Mouse (Mus musculus) urinary bladder, postnatal 36 days (tissue): ENCODE measurements around the gene Zc3h10.
"Not testable (repeated sequence)": the region's sequence is repeated elsewhere in the genome, so short reads cannot be mapped to it uniquely, and the experiment has no call there.

Experiments
- DNase-seq, 2 experiments: peaks; one replicate each; pipeline ENCODE4 v3.0.0; 2022; ENCODE audit warnings: low spot score in 2 of 2, mixed read lengths in 1 of 2

Zc3h10 gene

DNA sequence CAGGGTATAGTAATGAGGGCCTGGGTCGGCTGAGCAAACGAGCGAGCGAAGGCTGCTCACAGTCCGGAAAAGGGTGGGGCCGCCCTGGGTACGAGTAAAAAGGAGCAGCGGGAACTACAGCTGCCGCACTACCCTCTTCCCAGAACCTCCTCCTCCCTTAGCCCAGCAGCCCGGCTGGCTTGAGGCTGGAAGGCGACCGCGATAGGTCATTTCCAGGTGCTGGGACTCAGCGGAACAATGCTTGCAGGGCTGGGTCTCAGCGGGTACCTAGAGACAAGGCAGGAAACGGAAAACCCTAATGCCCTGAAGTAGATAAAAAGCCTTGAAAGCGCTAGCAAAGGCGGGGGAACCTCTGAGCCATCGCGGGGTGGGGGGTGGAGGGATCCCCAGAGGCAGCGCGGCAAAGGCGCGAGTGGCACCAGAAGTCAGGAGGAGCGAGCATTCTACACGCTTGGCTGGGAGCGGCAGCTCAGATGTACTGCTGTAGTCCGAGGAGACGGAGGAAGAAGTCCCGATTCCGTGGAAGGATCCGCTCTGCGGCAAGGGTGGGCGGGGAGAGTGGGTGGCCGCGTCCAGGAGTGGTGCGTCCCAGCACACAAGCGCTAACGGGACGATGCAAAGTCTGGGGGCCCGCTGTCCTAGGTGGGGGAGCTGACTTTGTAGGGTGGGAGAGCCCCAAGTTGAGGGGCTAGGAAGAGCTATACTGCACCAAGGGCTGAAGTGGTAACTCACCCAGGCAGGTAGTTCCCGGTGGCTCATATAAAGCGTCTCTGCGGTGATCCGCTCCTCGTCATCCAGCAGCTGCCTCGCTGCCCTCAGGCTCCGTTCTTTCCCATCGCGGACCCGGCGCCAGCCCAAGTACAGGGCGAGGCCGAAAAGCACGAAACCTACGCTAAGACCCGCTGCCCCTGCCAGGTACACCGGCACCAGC is 22.6 kb downstream of the Zc3h10 start:
- DNase-seq, result peak; percentile 44 to 48

DNA sequence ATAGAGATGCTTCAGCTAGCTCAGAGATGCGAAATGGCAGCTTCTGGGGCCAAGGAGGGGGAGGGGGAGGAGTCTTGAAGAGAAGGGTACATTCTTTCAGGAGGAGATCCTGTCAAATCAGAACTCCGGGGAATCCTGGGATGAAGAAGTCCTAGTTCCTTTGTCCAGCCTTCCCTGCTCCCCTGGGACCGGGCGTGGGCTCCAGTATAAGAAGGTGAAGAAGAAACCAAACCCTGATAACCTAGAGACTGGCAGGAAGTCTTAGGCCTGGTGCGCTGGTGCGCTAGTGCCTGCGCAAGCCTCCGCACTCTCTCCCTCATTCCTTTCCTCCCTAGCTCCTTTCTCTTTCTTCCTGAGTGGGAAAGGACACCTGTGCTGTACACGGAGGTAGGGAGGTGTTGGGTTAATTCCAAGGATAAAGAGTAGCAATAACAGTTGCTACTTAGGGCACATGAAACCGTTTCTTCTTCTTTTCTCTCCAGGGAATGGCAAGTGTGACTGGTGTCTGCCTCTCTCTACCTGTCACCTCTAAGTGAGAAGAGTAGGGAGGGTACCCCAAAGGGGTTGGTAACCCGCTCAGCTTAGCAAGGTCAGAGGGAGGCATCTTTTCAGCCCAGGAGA is 23.4 kb downstream of the Zc3h10 start:
- no peak for DNase-seq

DNA sequence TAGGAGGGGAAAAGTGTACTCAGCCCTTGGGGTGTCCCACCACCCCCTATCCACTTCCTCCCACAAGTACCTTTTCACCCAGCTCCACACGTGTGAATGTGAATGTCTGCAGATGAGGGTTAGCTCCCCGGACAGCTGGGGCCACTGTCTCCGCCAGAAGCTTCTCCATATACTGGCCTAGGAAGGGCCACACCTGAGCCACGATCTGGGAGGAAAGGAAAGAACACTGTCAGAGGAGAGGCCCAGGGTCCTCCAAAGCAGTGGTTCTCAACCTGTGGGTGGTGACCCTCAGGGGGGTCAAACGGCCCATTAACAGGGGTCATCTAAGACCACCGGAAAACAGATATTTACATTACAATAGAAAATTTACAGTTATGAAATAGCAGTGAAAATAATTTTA is 25.2 kb downstream of the Zc3h10 start:
- no peak for DNase-seq

DNA sequence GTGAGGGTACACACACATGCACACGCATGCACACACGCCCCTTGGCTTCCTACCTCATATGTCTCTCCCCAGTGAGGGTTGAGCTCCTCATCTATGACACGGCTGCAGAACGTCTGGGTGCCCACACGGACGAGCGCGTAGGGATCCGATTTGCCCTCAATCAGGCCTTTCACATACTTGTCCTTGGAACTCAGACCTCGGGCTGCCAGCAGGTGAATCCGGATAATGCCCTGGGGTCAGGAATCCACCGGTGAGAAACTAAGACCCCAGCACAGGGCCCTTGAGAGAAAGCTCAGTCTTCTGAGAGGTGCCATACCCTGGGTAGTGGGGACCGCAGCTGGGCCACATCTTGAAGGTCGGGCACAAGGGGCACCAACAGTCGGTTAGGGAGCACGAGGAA is 27.0 kb downstream of the Zc3h10 start:
- DNase-seq, result no peak

DNA sequence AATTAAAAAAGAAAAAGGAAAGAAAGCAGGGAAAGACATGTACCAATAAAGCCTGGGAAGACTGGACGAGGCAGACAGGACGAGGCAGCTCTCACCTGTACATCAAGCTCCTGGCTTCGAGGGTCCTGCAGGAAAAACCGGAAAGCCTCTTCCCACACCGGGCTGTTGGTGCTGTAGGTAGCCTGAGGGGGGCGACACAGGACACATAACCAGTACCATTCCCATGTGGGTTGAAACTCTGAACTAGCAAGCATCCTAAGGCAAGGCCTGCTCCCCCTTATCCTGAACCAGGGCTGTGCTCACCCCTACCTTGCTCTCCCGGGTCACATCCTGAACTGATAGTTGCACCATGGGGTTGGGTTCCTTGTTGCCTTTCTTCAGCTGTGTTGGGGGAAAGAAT is 28.7 kb downstream of the Zc3h10 start:
- DNase-seq, result peak in 1 of 2 experiments; percentile 55

DNA sequence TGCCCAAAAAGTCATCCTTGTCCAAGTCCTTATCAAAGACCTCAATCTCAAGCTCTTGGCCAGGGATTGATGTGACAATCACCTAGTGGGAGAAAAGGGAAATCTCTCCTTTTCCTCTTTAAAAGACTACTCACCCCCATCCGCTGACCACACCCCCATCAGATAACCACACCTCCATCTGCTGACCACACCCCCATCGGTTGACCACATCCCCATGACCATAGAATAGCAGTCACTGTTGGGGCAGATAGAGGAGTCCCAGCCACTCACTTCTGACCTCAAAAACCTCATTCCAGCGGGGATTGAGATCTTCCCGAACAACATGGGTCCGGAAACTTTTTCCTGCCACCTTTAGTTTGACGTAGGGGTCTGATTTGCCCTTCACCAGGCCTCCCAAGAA is 30.9 kb downstream of the Zc3h10 start:
- DNase-seq, result no peak

DNA sequence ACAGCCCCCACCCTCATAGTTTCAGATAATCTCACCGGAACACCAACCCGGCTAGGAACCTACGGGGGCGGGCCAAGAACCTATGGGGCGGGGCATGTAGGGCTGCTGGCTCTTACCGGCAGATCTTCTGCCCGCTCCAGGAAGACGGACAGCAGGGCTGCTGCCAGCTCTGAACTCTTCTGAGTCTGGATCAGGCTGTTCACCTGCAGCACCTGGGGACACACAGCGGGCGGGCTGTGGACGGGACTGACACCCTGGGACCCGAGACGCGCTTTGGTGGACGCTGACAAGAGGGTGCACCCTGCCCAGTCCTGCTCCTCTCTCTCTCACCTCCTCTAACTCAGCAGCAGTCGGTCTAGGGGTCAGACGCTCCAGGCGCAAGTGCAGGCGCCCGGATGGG is 31.5 kb downstream of the Zc3h10 start:
- DNase-seq, result no peak

DNA sequence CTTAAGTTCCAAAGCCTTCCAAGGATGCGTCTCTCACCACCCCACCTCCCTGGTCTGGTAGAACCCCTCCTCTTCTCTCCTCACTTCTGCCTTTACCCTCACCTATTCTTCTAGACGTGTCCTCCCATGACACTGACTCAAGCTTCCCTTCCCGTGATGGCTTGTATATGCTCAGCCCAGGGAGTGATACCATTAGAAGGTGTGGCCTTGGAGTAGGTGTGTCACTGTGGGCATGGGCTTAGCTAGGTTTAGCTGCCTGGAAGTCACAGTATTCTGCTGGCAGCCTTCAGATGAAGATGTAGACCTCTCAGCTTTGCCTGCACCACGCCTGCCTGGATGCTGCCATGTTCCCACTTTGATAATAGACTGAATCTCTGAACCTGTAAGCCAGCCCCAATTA is 32.5 kb downstream of the Zc3h10 start:
- no peak for DNase-seq

DNA sequence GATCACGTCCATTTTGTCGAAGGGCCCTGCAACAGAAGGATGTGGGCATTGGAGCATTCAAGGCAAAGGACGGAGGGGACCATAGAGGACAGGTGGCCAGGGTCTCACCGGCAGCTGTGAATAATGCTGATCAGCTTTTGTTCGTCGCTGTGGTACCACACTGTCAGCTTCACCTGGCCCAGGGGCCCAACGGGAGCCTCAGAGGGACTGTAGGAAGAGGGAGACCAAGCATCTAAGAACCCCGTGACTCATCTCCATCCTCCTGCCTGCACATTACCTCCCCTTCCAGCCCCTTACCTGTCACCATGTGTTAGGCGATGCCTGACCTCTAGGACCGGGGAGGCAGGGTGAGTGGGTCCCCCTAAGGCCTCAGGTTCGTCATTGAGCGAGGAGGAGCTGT is 35.8 kb downstream of the Zc3h10 start:
- DNase-seq, result no peak

DNA sequence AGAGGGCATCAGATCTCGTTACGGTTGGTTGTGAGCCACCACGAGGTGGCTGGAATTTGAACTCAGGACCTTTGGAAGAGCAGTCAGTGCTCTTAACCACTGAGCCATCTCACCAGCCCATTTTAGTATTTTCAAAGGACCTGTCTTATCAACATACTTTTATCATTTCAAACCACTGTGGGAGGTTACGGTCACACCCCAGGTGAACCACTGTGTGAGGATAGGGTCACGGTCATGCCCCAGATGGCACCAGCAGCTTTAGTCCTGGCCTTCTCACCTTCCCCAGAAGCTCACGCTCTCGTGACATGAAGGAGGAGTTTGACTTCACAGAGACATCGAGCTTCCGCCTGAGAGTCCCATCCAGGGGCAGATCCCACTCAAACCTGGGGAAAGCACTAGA is 36.4 kb downstream of the Zc3h10 start:
- DNase-seq, result no peak

DNA sequence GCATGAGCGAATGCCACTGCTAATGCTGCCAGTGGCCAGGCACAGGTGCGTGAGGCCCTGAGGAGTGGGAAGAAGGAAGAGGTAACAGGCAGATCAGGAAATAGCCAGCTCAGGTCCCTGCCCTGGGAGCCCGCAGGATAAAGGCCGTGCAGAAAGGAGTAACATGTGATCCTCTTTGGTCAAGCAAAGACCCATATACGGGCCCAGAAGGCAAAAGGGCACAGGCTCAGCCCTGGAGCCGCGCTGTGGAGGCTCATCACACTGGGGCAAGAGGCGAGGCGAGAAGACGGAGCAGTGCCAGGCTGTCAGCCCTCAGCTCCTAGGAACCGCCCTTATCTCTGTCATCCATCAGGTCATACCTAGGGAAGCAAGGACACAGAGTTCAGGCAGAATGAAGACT is 37.3 kb downstream of the Zc3h10 start:
- DNase-seq, result no peak

DNA sequence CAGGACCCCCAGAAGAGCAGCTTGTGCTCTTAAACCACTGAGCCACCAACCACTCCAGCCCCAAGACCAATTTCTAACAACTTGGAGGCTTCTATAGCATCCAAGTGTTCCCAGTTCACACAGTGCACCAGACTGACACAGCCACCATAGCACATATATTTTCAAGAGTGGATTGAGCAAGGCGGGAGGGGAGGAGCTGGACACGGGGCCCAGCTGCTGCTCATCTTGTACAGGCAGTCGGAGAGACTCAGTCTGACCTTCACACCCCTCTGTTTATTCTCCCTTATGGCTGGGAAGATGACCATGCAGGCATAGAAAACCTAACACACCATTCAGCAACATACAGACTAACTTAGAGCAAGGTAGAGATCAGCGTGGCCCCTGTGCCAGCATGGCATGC is 37.7 kb downstream of the Zc3h10 start:
- no peak for DNase-seq

DNA sequence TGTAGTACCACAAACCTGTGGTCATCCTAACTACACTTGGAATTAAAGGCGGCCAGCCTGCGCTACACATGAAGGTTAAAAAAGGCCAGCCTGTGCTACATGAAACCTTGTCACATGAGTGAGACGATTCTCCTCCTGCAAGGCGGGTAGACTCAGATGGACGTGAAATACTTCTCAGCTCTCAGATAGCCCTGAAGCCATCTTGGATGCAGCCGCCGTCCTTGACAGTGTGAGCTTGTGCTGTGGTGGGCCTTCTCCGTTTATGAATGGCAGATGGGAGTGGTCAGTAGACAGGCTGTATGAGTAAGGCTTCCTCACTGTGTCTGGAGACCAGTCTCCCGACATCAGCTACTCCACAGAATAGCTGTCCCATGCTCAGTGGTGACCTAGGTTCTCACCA is 38.4 kb downstream of the Zc3h10 start:
- DNase-seq, result no peak

DNA sequence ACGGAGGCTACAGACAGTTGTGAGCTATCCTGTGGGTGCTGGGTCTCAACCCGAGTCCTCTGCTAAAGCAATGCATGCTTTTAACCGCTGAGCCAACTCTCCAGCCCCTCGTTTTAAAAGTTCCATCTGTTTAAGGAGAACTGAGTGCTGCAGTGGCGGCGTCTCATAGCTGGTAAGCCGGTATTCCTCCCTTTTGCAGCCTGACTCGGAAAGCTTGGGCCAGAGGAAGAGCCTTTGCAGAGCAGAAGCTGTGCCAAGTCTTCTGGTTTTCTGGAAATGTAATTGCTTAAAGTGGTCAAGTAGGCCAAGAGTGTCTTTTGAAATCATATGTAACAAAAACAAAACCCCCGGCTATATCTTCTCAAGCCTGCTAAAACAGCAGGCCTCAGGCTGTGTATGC is 39.3 kb downstream of the Zc3h10 start:
- DNase-seq, result no peak

DNA sequence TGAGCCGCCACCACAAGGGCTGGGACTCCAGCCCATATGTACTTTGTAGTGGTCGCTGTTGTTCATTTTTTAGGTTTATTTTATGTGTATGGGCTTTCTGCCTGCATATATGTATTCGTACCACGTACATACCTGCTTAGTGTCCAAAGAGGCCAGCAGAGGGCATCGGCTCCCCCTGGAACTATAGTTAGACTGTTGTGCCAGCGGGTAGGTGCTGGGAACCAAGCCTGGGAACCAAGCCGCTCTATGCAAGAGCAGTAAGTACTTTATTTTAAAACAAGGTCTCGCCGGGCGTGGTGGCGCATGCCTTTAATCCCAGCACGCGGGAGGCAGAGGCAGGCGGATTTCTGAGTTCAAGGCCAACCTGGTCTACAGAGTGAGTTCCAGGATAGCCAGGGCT is 41.6 kb downstream of the Zc3h10 start:
- DNase-seq, result no peak

DNA sequence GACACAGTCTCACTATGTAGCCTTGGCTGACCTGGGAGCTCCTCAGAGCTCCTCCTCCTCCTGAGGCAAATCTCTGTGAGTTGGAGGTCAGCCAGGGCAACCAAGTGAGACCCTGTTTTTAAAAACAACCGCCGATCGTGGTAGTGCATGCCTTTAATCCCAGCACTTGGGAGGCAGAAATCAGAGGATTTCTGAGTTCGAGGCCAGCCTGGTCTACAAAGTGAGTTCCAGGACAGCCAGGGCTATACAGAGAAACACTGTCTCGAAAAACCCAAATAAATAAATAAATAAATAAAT is 42.3 kb downstream of the Zc3h10 start:
- not testable (repeated sequence) for DNase-seq

DNA sequence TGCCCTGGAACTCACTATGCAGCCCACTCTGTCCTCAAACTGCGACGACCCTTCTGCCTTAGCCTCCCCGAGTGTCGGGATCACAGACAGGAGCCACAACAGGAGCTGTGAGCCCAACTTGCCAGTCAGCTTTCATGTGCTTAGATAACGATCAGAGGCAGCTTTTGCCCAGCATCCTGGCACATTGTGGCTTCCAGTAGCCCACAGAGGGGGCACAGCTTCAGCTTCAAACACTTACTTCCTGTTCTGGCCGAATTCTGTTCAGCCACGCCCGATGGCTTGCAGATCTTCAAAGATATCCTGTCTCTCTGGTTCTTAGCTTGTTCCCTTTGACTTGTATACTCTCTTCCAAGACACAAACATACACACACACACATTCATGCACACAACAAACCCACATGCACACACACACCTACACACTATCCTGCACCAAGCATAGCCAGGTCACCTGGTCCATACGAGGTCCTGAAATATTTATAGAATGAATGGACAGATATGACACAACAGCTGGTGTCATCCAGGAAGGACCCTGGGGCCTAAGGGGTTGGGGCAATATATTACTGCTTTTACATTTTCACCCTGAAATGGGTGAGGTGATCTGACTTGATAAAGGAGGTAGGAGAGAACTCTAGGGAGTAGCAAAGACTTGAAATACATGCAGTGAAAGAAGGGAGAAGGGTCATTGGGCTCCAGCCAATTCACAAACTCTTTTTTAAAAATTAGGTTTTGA is 42.8 kb downstream of the Zc3h10 start:
- DNase-seq, result no peak

DNA sequence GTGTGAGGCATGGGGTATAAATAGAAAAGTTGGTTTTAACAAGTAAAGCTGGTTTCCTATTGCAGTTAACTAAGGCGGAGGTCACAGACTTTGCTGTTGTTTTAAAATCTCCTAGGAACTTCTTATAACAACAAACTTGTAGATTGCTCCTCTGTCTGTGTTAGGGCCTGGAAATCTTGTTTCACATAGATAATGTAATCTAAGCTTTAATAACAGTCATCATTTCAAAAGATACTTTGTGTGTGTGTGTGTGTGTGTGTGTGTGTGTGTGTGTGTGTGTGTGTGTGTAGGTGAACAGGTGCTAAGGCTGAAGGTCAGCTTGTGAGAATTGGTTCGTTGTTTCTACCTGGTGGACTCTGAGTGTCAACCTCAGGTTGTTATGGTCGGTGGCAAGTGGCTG is 43.6 kb downstream of the Zc3h10 start:
- DNase-seq, result no peak

DNA sequence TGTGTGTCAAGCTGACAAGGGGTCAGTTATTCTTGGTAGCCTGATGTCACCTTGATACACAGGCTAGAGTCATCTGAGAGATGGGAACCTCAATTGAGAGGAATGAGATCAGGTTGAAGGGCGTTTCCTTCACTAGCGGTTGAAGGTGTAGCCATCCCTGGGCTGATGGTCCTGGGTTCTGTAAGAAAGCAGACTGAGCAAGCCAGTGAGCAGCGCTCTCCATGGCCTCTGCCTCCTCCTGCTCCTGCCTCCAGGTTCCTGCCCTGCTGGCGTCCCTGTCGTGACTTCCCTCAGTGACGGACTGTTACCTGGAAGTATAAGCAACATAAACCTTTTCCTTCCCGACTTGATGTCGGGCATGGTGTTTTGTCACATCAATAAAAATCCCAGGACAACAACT is 44.0 kb downstream of the Zc3h10 start:
- DNase-seq, result no peak

DNA sequence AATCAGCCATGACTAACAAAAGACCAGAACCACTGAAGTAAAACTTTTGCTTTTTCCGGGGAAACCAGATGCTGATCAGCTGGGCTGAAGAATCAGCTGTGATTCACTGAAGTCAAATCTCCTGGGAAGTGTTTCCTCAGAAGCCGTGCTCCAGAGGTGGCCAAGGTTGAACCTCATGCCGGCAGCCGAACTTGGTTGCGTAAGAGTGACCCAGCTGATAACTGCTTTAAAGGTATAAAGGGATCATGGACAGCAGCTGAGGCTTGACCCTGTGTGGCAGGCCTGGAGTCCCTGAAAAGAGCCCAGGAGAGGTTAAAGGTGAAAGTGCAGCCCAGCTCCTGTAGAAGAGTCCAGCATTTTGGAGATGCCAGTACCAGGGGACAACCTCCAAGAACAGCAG is 45.2 kb downstream of the Zc3h10 start:
- peak in 1 of 2 experiments; percentile 61 for DNase-seq

DNA sequence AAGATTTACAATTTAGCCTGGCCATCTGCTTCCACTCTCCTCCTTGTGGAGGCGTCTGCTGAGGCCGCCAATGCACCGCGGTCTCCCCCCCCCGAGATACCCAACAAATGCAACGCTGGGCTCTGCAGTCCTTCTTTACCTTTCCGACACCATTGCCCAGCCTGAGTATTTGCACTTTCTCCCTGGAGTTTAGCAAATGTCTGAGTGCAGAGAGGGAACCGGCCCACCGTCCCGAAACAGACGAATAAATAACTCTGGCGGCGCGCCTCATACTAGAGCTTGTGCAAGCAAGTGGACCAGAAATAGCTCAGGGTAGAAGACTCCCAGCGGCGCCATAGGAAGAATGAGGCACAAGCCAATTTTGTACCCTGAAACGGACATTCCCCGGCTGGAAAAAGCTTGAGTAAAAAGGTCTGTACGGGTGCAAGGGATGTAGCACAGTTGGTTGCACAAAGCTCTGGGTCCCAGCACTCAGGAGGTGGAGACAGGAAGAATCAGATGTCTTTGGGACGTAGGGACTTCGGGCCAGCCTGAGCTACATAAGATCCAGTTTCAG is 48.4 kb downstream of the Zc3h10 start:
- peak in 1 of 2 experiments; percentile 68 for DNase-seq

DNA sequence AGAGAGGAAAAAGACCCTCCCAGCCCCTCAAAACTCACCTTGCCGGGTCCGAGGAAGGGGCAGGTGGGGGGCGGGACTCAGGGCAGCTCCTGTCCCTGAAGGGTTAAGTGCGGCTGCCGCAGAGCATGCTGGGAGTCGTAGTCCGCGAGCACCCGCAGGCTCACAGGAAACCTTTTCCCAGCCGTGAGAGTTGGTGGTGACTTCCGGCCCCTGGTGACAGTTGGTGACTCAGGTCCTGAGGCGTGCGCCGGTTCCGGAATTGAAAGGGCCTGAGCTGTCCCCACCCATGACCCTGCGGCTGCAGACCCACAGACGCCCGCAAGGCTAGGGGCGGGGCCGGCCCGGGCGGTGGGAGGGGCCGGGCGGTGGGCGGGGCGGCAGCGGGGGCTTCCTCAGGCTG is 49.0 kb downstream of the Zc3h10 start, which contains the start of gene Myl6b:
TSS of gene Myl6b (minus strand) at position 96 of the 400 bp plus-strand sequence.
- DNase-seq, result peak; percentile 89 to 96
